Mouse (Mus musculus) brain, embryonic 18.5 days (tissue): ENCODE results near the gene St6galnac3.
A peak's percentile ranks its signal among the peaks of the same experiment; 100 is the strongest.
"Not testable (repeated sequence)": the region's sequence is repeated elsewhere in the genome, so short reads cannot be mapped to it uniquely, and the experiment has no call there.

Experiments
- DNase-seq: peaks from one replicate; pipeline ENCODE4 v3.0.0-alpha.2; 2012; ENCODE audit warnings: low read depth, low spot score

St6galnac3 gene

DNA sequence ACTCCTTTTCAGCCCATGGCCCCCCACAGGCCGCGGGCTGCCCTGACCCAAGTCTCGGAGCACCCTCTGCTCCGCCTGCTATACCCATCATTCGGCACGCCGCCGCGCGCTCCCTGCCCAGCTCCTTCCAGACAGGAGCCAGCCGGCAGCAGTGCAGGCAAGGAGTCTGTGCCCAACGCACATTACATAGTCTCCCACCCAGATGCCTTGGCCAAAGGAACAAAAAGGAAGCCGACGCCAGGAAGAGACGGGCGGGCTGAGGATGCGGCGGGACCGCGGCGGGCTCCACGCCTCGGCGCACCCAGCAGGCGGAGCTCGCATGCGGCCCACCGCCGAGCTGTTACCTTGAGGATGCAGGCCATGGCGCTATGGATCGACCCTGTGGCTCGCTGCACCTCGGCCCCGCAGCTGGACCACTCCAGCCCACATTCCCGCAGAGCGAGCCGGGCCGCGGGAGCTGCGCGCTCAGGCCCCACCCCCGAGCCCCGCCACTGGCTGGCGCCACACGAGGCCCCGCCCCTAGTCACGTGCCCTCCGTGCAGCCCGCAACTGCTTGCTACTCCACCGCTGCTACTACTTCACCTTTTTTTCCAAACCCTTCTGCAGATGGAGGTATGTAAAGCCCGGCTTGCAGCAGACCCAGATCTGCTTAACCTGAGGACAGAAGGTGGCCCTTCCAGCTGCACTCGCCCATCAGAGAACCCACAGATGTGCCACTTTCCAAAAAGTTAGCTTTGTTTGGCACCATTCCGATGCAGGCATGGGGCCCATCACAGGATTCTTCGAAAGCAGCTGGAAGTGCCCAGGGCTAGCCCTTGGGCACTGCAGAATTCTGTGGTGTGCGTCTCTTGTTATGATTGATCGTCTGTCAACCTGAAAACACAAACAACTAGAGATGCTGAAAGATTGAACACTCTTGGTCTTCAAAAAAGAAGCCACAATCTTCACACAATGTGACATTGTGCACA, at the start of gene St6galnac3:
TSS of gene St6galnac3 (minus strand) at position 474 of the 968 bp plus-strand sequence.
- DNase-seq: peak; percentile 46

DNA sequence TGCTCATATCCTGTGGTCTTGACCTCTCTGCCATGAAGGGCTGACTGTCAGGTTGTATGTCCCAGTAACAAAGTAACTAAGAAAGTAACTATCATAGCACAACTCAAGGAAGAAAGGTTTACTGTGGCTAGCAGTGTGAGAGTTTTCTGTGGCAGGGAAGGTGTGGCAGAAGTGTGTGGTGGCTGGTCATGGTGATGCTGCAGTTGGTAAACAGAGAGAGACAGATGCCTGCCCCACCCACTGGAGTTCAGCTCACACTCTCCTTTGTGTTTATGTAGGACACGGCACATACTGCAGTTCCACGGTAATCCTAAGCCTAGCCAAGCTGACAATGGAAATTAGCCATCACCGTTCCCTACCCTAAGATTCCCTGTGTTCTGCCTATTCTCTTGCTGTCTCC, 49.6 kb upstream of the St6galnac3 start:
- DNase-seq: no peak

DNA sequence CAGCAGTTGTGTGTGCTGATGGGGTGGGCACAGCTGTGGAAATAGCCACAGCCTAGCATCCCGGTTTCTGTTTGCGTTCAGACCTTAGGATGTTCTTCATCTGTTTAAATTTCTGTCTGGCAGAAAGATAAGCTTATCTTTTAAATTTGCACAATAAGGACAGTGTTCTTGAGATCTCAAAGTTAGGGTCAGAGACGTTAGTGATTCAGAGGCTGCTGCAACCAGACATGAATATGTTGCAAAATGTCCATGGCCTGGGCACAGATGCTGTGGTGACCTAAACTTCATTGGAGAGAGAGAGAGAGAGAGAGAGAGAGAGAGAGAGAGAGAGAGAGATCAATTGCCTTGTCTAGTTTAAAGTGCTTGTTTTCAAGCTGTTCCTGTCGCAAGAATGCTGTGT, 46.5 kb upstream of the St6galnac3 start:
- DNase-seq: no peak

DNA sequence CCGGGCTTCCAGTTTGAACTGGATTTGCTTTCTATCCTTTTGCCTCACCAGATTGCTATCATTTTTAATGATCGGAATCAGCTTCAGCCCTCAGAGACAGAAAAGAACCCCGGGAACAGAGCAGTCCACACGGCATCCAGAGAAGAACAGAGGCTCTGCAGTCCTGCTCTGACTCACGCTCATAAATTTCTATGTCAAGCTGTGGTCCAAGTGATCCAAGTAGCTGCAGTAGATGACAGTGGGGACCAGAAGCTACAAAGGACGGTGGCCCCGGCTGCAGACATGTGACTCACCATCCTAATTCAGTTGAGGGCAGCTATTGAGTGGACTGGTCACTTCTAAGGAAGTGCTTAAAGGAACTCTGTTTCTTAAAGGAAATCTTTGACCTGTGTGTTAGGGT, 45.6 kb upstream of the St6galnac3 start:
- DNase-seq: no peak

DNA sequence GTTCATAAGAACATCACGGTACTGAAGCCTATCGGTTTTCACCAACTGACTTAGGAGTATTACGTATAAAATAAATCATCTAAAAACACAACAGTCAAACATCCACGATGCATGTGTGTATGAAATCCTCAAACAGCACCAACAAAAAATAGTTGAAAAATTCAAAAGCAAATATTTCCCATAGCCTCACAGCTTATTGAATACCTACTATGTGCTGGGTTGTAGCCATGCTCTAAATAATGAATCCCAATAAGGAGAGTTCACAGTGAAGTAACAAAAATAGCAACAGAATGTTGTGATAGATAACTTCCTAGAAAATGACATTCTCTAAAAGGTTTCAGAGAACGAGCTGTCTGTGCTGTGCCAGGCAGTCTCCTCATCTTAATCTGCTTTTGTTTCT, 44.2 kb upstream of the St6galnac3 start:
- DNase-seq: no peak

DNA sequence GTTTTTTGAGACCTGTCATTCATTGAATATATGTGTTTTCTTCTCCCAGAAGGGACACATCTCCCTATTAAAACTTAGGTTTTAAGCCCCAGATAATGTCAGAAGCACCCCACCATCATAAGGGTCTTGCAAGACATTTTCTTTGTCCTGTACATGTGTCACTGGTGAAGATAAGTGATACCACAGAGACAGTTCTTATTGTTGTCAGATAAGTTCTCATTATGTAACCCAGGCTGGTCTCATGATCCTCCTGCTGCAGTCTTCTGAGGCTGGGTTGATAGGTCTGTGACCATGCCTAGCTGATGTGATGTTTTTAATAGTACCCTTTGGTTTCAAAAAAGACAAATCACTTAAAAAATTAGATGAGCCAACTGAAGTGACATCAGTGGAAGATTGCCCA, 40.2 kb upstream of the St6galnac3 start:
- DNase-seq: no peak

DNA sequence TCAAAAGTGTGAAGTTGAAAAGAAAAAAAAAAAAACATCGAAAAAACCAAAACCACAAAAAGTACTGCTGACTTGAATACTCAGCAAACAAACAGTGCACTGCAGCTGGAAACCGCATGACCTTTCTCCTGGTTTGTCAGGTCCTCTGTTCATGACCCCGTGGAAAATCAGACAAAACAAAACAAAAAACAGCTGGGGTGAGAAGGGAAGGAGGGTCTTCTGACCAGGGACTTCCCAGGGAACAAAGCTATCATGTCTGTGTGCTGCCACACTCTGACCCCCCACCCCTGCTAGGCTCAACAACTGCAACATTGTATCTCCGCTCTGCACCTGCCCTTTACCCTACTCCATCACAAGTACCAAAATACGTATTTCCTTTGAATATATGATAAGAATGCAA, 39.8 kb upstream of the St6galnac3 start:
- no peak for DNase-seq

DNA sequence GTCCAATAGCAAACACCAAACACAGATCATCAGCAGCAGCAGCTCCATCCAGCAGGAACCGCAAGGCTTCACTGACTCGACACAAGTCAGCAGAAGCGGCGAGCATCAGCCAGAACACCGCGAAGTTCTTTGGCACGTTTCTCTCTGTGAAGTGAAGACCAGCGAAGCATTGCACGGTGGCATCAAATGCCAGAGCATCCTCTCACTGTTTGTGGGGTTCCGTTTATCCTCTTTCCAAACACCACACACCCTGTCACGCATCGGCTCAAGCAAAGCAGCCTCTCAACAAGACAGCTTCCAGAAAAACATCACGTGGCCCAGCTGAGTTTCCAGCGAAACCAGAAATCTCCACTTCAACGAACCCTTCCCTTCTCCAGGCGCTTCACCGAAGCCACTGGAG, 36.2 kb upstream of the St6galnac3 start:
- no peak for DNase-seq

DNA sequence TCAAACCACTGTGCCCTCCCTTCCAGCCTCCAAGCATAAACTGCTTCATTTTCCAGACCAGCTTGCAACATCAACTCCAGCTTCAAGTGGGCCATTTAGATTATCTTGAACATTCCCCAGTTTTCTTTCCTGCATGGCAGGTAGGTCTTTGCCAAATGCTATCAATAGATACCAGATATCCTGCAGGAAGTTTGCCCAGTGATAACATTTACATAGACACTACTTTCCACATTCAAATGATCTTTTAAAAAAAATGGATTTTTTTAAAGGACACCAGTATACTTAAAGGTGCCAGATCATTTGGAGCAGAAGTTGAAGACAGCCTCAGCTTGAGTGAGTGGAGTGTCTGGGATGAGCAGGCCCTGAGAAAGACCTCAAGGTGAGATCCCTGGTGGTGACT, 34.3 kb upstream of the St6galnac3 start:
- DNase-seq: no peak

DNA sequence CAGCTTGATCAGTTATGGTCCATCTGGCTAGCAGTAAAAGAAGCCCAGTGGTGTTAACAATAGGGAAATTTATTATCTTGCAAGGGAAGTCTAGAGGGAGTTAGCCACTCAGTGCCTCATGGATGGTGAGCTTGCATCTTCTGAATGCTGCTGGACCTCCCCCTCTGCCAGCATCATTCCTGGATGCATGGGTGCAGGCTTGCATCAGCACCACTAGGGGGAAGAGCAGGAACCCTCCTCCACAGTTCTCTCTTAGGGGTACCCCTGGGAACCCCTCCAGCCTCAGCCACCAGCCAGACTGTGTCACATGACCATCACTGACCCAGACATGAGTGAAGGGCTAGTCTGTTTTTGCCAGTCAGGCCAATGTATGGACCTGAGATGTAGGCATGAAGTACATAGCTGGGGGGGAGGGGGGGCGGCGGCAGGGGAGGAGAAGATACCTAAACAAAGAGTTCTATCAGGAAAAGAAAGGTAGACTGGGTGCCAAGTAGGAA, 31.6 kb upstream of the St6galnac3 start:
- no peak for DNase-seq

DNA sequence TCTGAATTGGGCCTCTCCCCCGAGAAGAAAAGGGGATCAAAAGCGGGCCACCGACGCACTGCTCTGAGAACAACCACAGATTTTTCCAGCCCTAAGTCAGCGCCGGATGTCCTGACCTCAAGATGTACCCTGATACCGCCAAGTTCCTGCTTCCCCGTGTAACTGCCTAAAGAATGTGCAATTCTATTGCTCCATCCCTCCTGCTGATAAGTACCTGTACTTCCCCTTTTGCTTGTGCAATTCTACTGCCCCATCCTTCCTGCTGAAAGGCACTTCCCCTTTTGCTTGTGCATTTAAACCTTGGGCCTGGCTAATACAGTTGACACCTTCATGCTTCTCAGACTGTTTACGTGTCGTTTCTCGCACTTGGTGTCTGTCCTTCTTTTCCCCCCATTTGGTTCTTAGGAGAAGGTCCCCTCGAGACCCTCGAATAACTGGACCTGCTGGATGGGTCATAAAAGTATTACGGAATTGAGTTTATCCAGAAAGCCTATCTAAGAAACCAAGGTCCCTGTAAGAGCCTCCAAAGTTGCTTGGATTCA, 30.9 kb upstream of the St6galnac3 start:
- DNase-seq: not testable (repeated sequence)

DNA sequence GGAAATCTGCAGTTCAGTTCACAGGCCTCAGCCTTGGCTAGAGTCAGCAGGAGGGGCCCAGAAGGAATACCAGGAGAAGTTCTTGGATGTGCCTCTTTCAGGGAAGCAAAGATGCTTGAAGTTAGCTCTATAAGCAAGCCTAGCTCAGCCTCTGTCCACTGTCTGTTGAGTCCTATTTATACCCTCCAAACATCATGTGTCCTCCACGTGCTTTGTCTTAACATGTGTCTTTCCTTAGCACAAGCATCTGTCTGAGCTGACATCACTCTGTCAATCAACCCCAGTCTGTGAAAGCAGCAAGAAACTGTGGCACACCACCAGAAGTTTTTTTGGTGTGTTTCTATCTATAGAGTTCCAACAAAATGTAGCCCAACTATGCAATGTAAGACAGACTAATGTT, 26.5 kb upstream of the St6galnac3 start:
- DNase-seq: no peak

DNA sequence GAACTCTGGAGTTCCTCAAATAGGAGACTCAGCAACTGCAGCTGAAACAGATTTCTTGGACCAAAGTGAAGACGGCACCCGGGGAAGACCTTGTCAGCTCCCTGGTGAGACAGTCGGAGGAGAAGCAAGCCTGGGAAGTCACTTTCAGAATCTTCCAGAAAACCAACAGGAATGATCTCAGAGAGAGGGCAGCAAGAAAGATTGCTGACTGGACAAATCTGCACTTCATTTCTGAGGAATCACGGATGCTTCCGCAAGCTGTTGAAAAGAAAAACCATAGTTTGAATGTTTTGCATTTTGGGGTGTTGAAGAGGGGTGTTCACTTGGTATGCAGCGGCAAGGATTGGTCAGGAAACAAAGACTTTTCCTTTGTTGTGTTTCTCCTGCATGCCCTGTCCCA, 24.4 kb upstream of the St6galnac3 start:
- no peak for DNase-seq

DNA sequence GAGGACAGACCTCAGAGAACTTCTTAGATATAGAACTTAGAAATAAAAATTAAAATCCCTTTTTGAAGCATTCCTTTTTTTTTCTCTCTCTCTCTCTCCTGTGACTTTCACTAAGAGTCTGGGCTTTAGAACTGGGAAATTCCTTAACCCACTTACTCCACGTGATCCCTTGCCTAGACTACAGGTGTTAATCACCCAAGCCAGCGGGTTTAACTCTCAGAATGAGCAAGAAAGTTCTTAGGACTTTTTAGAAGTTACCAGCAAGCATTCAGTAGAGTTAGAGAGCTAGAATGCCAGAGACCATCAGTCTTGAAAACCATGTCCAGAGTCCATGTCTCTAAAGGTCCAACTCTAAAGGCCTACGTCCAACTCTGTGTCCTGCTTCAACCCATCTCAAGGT, 23.3 kb upstream of the St6galnac3 start:
- DNase-seq: no peak

DNA sequence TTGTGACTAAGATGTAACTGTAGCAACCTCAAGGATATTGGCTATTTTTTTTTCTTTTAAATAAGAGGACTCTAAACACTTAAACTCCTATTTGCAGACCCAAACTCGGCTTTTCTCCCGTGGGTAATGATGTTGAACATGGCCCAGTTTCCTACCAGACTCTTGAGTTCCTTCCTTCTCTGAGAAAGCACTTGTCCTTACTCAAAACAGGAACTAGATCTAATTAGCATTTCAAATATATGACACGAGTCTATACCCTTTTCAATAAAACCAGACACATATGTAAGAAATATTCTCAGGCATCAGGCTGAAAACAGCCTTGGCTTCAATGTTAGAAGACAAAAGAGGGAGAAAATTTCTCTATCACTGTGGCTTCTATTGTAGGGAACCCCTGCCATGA, 20.1 kb upstream of the St6galnac3 start:
- DNase-seq: no peak

DNA sequence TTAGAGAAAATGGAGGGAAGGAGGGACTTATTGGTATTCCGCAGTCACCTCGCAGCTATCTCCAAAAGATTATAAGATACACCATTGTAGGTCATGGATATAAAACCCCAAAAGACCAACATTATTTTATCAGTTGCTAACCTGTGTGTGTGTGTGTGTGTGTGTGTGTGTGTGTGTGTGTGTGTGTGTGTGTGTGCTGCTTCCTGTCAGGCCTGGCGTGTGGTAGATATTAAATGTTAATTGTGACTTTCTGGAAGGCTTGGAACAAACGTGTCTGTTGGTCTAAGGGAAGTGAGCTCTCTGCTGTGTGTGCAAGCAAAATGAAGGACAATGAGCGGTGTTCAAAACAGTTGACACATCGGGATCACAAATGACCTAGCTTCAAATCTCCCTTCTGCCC, 19.5 kb upstream of the St6galnac3 start:
- DNase-seq: no peak

DNA sequence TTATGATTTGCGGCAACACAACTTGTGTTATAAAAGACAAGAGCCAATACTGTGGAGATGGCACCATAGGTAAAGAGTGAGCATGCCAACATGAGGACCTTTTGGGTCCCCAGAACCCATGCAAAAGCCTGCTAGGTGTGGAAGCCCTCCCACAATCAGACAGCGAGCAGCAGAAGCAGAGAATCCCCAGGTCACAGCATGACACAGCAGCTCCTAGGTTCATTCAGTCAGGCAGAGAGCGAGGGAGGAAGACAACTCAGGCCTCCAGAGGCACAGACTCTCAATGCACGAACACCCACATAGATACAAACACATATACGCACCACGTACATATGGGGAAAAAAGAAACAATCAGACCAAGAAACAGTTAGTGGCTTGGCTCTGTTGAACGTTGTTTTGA, 16.8 kb upstream of the St6galnac3 start:
- DNase-seq: no peak

DNA sequence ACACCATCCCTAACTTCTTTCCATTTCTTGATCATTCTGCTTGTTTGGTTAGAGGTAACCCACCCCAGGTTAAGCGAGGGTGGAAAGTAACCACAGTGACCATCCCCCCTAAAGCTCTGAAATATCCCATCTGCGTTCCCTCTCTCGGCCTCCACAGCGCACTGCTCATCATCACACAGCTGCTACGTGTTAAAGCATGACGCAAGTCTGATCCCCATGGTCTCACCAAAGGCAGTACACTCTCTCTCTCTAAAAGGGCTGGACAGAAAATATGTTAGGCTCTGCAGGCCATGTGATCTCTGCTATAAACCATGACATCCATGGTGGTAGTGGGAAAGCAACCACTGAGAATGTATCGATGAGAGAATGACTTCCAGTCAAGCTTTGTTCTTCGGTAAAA, 14.4 kb upstream of the St6galnac3 start:
- DNase-seq: no peak

DNA sequence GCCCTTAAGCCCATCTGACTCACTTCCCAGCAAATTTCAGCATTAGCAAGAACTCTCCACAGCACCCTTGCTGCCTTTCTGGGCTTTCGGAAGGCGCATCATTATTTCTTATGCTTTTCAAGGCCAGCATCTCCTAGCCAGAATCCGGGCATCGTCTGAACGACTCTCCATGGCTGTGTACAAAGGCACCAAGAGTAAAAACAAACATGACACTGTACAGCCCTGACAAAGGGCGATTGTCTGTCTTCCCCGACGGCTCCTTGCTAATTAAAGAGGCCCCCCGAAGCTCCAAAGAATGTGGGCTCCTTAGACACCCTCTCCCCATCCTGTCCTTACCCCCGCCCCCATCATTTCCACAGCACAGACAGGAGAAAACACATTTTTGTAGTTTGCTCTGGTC, 13.4 kb upstream of the St6galnac3 start:
- no peak for DNase-seq

DNA sequence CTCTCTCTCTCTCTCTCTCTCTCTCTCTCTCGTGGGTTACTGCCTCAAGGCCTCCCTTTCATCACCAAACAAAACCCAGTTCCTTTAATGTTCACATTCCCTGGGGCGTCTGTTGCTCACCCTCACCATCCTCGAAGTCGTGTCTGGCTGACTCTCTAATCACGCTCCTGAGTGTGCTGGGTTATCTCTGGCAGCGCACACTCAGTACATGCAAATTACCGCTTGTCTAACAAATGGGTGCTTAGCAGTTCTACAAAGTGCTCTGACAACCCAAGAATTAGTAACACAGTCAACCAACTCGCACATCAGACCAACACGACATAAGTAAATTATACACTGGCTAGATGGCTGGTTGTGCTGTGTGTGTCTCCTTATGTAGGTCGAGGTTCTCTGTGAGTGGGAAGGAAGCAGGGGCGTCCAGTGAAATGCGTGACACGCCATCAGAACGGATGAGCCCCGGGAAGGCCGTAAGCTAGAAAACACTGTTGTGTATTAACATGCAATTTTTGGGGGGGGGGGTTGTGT, 11.8 kb upstream of the St6galnac3 start:
- DNase-seq: no peak

DNA sequence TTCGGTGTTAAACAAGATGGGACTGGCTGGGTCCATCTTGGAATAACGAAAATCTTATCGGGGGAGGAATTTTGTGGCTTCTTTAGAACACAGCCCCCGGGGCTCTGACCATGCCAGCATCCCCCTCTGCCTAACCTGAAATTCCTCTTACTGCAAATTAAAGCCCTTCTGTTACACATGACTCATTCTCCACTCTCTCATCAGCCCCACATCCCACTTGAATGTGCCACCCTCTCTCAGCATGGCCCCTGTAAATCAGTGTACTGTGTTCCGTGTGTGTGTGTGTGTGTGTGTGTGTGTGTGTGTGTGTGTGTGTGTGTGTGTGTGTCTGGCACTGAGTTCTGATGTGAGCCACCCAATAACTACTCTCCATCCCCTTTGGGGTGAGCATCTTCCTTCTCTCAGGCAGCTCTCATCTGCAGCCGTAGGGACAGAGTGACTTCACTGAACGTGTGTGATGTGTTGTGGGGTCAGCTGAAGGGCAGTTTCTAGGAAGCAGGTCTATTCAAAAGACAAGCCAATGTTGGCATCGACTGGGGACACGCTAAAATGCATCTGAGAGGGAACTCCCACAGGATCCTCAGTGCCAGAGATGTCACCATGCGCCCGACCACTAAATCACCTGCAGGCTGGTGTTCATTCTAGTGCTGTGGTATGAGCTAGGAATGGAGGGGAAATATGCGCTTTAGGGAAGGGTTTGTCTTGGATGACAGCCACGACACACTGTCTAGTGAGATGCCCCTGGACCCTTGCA, 11.0 kb upstream of the St6galnac3 start:
- no peak for DNase-seq

DNA sequence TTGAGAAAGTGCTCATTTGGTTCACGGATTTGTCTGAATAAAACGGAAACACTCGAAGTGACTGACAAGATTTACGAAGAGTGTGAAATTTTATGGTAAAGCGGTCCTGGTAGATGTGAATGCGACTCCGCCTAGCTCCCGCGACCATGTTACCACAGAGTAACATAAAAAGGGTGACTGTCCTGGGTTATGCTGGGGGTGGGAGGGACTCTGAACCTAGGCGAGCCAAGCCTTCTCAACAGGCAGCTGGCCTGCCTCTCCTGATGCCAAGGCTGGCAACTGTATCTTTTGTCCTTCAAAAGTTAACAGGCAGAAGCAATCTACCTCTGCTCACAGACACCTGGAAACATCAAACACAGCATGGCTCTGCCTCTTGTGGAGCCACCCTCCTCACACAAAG, 9.8 kb upstream of the St6galnac3 start:
- DNase-seq: no peak
